Mouse (Mus musculus): ENCODE results near the gene Plcxd2.

DNA sequence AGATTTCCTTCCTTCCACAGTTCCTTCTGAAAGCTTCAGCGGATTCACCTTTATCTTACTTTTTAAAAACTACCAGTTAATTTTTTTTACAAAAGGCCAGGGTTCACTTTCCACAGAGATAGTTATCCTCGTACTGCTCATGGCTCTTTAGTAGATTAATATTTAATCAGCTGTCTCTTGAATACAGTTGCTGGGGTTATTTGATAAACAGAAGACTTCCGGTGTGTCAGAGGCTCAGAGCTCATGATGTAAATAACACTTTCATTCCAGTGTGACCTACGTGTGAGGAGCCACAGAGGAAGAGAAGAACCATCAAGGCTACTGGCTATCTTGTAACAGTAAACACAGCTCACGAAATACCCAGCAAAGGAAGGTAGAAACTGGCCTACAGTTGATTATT lies 43.4 kb downstream of the Plcxd2 start:
- TF ChIP-seq CTCF (IDR thresholded peaks at IDR 0.05; ENCODE audit: control insufficient read depth, insufficient read depth, insufficient replicate concordance, low read depth, low read length) (no peak), POLR2A (IDR thresholded peaks at IDR 0.05; ENCODE audit: control insufficient read depth, low read depth, low read length) (no peak)

Measured in testis, adult 2 months (tissue).